Mouse (Mus musculus): ENCODE measurements at regions not wholly inside any gene's neighbourhood (a gene's known extent, or its start where the extent isn't known, plus 50 kb on each side); places are given as distances from the start of the nearest gene placed in this dataset.

DNA sequence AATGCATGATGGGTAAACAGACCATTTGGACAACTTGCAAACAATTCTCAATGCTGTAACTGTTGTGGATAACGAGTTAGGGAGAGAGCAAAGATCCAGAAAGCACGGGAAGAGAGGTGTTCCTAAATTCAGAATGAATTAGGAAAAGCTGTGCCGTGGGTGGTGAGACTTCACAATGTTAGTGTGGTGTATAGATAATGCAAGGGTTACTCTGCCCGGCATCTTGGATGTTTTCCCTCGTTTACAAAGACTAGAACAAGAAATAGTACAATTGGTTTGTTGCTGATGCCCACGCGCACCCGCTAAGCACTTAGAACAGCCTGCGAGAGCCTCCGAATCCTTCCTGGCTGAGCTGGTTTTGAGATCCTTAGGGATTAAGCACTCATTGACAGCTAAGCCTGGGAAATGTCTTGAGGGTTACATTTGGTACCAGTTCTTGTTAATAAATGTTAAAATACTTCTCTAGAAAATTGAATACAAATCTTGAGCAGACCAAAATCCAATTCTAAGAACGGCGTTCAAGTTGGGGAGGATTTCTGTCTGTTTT, 413.1 kb downstream of the Epha4 start:
- no peak for DNase-seq

DNA sequence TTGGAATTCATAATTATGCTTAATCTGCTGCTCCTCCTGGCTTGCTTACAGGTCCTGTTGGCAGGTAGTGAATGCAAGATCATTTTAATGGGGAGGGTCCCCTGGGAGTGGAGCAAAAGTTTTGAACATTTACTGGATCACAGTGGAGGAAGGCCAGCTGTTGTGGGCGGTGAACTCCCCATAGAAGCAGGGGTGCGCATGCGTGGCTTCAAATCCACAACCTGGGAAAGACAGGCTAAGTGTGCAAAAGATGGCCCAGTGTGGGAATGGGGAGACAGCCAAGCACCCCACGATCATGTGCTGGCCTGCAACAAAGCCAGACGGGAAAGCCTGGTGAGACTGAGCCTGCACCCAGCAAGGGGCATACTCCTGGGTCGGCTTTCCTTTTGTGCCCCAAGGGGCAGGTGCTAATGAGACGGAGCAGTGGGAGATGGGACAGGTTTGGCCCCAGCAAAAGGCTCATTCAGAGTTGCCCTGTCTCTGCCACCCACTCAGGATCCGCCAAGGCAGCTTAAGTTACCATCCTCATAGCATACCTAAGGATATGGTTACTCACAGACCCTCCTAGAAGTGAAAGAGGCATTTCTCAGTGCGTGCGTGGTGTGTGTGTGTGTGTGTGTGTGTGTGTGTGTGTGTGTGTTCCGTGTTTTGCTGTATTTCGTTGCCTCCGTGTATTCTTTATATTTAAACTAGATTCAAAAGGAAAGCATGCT, 412.3 kb downstream of the Epha4 start:
- DNase-seq, result no peak

DNA sequence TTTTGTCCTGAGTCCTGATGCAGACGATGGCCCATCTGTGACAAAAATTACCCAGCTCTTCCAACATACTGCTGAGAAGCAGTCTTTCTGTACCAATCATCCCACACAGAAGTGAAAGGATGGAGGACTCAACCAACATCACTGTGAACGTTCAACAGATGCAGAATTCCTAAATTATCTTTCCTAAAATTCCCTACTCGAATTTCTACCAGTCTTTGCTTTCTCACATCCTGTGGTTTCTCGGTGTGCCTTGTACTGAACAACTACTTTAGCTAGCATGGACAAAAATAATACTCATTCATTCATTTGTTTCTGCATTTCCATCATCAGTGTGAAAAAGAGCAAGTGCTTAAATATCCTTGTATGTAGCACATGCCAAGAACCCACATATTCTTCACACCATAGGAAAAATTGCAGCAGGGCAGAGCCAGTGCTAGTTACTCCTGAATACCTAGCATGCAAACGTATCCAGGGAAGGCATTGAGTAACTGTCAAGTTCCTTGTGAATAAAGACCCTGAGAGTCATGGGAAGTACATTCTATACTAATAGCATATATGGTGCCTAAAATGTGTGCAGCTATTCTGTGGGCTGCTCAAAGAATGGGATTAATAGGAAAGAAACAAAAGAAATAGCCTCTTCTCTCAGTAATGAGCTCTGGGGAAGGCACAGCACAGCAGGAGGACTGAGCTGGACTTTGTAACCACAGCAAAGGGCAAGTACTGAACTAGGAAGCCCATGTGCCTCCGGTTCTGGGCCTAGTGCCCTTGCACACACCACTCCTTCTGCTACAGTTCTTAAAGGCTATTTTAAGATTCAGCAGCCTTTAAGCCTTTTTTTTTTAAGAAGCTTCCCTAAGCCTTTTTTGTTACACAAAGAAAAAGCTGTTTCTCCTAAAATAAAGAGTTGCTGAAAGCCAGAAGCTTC, 404.8 kb downstream of the Epha4 start:
- no peak for DNase-seq

DNA sequence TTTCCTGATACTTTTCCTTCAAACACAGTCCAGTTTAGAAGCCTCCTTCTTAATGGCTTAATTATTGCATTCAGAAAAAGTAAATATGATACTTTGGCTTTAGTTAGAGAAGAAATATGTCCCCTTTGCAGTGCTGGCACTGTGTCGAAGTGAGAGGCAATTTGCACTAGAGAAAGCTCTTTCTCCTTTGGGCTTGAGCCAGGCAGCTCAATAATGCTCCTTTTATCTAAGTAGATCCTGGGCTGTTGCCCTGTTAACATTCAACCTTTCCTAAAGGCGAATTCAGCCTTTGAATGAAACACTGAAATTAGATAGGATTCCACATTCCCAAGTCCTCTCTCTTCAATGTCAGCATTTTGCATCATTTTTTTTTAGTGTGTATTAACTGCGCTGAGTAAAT, 386.5 kb downstream of the Epha4 start:
- no peak for DNase-seq

DNA sequence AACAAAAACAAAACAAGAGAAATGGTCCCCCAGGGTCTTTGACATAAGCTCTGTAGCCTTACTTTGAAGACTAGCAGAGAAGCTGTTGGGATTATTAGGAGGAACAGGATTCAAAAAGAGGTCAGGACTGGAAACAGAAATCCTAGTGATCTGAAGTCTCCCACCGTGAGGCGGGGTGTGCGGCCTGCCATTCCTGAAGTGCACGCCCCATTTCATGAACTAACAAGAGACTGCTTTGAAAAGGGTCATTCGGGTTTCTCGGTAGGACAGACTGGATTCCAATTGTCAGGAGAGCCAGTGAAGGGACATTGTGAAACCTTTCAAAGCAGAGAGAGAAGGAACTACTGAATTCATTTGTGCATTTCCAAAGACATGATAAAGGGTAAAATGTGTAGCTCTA, 377.2 kb downstream of the Epha4 start:
- no peak for DNase-seq

DNA sequence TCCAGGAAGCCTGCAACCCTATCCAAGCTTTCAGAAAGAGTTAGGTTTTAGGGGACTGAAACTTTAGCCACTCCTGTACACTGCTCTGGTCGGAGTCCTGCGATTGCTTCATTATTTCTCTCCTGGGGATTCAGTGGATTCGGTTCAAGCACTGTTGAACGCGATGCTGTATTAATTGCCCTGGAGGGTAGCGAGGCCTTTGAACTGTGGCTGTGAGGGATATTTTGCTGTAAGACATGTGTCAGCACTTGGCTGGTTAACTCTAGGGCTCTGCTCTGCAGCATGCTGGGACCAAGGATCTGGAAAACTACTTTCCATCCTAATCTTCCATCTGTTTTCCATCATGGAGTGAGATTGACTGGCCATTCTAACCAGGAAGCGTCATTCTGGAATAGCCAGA, 374.0 kb downstream of the Epha4 start:
- no peak for DNase-seq

DNA sequence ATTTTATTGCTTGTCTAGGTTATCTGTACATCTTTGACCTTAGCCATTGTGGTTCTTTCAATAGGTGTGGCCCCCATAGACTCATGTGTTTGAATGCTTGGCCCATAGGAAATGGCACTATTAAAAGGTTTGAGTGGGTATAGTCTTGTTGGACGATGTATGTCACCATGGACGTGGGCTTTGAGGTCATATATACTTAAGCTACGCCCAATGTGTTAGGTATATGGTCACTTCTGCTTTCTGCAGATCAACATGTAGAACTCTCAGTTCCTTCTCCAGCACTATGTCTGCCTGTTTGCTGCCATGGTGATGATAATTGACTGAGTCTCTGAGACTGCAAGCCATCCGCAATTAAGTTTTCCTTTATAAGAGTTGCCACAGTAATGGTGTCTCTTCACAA, 366.8 kb downstream of the Epha4 start:
- no peak for DNase-seq

DNA sequence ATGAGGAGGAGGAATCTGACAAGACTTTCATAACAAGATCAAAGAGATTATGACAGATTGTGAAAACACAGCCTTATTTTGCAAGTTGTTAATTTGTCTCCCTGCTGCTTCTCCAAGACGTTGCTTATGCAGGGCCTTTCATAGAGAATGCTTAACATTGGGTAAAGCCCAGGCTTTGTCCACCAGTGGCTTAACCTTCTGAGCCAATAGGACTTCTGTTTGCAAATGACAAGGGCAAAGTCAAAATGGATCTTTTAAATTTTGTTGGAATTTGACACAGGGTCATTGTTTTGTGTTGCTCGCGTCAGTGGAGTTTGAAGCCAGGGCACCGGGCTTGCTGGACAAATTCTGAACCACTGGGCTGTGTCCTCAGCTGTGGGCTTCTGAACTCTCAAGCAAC, 346.6 kb downstream of the Epha4 start:
- no peak for DNase-seq

DNA sequence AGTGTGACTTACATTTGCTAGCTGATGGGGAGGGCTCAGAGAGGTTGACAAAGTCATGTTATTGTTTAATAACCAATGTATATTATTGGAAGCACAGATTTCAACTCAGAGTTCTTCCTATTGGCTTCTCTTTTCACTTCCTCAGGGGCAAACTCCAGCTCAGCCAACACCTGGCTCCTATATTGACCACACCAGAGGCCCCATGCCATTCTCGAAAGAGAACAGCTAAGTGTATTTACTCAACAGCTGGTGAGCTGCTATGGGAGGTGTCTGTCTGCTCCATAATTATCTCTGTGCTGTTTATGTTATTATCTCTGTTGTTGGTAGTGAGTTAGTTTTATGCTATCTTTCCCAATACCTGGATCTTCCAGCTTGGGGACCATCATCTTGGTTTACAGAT, 342.4 kb downstream of the Epha4 start:
- no peak for DNase-seq

DNA sequence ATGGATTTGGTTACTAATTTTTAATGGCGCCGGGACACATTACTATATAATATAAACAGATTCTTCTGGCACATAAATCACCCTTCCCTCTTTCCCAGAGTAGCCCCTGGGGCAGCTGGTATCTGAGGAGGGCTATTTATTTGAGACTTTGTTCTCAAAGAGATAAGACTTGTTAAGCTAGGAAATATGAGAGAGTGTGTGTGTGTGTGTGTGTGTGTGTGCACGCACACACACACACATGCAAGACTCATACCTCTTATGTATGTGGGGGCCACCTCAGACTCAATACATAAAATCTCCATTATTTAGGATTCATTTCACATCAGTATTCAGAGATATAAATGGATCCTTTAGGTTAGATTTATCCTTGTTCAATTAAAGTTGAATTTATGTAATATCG, 340.1 kb downstream of the Epha4 start:
- no peak for DNase-seq

DNA sequence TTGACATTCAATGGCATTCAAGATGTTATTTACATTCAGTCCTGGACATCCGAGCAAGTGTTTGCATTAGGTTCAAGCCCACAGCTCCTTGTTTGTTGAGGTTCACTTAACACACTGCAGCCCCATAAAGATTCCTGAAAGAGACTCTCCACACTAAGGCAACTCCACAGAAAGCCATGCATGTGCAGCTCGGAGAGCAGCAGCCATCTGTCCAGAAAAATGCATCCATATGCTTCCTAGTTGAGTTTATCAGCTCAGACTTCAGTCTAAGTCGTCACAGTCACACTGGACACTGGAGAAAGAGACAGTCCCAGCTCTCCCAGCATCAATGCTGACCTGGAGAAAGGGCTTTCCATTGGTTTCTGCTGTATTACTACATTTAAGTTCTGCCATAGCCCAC, 339.7 kb downstream of the Epha4 start:
- no peak for DNase-seq

DNA sequence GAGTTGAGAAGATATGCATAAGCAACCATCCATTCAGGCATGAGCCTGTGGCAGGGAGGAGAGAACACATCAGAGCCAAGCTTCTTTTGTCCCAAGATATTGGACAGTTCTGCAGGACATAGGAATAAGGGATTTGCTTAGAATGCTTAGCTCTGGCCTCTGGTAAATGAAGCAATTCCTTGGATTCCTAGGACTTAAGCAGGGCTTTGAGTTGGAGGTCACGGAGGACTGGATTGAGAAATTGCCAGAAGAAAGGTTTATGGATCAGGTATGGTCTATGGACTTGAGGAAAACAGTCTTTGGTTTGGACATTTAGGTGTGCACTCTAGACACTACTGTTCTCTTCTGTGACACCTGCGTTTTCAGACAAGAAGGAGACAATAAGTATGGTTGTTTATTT, 338.4 kb downstream of the Epha4 start:
- no peak for DNase-seq

DNA sequence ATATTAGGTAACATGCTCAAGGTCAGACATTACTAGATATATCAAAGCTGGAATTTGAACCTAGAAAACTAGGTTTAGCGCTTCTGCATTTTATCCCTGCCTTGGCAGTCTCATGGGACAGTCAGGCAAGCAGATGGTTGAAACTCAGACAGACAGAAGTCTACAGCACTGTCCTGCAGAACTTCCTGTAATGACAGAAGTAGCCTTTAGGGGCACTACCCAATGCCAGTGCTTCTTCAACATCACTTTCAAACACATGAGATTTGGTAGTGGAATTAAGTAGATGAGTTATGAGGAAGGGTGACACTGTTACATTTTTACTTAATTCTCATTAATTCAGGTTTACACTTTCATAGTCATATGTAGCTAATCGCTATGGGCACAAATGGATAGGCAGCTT, 330.9 kb downstream of the Epha4 start:
- no peak for DNase-seq

DNA sequence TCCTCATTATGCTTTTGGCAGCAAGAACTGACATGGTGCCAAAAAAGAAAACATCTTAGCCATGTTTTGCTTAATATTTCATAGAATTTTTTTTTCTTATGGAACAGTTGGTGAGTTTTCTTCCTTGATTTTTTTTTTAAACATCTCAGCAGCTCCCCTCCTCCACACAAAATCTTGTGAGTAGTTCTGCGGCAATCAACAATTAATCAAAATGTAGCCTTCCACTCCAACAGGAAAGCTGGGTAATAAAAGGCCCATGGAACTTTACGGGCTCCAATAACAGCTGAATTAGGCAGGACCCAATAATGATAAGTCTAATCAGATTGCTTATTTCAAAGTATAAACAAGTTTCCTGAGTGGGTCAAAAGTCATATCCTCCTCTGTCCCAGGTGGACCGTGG, 324.7 kb downstream of the Epha4 start:
- DNase-seq, result no peak

DNA sequence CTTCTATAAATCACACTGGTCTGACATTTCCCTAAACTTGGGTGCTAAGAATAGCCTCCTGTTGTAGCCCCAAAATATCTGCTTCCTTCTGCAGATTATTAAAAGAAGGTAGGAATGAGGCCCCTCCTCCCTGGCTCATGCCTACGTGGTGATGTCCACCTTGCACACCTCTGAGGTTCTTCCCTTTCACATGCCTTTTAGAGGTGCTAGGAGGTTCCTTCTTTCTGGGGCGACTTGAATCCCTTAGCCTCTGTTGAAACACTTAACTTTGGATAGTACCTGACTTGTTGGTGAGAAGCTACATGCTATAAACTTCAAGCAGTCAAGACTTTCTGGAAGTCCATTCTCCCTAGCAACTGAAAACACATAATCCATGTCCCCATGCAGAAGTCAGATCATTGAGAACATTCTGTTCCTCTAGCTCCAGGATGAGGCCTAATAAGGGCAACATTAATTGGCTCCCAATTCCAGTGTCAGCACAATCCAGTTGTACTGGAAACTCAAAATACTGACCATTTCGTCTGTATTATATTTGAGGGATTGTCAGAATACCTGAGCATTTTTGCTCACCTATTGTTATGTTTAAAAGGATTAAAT, 313.5 kb downstream of the Epha4 start:
- DNase-seq, result no peak

DNA sequence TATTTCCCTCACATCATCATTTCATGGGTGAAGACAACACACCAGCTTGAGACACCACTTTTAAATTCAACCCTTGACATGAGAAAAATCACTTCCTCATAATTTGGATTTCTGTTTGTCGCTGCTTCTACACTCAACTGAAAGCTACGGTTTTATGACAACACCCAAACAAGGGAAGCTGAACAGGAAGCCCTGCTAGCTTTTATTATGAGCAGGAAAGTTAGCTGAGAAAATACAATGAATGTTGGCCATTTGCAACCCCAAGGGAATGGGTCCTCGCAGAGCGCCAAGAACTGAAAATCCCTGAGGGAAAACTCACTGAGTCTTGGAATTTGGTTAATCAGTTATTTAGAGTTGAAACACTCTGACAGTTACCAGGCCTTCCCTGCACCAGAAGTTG, 311.9 kb downstream of the Epha4 start:
- DNase-seq, result no peak

DNA sequence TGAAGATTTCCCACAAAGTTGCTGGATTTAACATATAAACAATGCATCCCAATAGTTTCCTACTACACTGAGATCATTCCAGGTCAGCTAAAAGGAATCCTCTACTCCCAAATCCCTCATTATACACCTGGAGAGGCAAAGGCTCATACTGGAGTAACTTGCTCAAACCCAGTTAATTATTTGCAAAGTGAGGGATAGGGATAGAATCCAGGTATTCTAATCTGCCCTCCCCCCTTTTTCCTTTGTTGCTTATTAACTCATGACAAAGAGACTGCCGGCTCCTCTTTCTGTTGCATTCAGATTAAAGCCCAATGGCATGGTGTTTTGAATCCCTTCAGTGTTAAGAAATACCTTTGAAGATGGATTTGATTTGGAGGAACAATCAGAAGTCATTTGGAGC, 308.4 kb downstream of the Epha4 start:
- no peak for DNase-seq

DNA sequence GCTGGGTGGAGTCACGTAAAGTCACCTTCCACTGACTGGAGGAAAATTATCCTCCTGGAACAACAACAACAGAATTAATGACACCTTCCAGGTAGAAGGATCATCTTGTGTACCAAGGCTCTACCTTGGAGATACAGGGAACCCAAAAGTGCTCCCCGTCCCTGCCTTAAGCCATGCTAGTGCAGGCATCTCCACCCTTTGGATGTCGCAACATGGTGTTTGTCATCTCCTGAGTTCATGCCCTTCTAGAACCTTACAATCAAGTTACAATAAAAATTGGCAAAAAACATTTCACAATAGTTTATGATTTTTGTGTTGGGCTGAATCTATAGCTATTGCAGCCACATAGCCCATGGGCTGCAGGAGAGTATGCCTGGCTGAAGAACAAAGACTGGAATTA, 305.5 kb downstream of the Epha4 start:
- DNase-seq, result no peak

DNA sequence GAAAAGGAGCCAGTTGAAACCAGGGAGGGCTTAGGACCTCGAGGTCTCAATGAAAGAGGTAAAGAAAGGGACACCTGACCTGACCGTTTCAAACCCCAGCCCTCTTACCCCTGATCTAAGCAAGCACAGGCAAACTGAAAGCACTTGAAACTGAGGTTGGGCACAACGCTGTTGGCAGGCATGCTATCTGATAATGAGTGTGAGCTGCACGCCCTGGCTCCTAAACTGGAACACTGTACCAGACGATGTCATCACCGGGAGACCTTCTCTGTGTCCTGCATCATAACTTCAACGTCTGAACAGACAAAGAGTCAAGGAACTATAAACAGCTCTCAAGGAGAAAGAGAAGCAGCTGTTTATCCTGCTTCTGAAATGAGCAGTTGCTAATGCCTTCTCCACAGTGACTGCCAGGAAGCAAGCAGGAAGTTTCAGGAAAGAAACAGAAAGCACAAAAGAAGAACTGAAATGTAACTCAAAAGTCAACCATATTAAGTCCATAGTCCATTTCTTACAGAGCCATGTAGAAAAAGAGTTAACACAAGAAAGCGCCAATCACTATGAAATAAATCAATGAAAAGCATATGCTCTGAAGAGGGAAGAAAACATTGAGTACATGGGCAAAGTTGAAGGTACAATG, 301.3 kb downstream of the Epha4 start:
- no peak for DNase-seq

DNA sequence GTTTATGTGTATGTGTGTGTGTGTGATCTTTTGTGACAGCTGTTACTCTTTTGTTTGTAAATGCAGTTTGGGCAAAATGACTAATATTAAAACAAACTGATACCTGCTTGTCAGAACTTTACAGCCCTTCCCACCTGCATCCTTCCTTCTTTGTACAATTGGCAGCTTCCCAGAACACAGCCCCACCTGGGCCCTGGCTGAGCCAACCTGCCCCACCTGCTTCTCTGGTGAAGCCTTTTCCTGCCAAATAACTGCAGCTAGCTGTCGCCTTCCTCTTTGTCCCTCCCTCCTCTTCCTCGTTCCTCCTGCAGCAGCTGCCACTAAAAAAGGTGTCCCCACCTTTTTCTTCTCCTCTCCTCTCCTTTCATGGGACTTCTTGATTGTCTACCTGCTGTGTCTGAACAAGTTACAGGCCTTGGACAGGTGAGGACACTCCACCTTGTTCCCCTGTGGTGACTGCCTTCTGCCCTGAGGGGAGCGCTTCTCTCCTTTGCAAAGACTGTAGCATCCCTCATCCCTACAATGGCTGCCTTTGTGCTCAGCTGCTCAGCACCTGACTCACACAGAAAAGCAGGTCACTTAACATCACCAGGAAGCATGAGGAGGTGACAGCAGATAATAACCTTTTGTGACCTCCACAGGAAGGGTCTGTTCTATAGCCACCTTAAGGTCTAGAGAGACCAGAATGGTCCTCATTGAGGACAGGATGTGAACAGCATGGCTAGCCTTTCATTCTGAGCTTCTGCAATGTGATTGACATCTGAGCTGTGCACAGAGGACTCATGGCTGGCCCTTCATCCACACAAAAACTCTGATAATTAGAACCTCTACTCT, 295.2 kb downstream of the Epha4 start:
- DNase-seq, result no peak

DNA sequence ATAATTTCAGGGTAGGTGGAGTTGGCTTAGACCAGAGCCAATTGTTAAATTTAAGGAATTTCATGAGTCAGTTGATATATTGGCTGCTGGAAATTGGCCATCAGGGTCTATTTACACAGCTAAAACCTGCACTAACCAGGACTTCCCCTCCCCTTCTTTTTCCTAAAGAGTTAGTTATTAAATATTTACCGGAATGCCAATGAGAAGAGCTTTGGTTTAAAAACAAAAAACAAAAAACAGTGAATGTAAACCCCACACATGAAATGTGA, 294.6 kb downstream of the Epha4 start:
- DNase-seq, result no peak

DNA sequence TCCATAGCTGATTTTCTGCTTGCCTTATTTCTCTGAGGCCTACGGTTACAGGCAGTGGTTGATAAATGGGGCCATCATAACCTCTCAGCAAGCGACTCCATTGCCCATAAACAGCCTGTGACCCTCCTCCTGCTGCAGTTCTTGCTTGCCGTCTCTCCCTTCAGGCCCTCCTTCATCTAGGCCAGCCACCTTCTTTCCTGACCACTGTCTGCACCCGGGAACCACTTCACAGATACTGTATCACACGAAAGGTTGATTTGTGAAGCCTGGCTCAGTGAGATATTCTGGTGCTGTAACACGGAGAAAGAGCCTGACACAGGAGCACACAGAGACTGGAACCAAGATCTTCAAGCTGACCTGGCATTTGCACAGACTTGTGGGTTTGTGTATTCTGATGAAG, 294.1 kb downstream of the Epha4 start:
- DNase-seq, result no peak

DNA sequence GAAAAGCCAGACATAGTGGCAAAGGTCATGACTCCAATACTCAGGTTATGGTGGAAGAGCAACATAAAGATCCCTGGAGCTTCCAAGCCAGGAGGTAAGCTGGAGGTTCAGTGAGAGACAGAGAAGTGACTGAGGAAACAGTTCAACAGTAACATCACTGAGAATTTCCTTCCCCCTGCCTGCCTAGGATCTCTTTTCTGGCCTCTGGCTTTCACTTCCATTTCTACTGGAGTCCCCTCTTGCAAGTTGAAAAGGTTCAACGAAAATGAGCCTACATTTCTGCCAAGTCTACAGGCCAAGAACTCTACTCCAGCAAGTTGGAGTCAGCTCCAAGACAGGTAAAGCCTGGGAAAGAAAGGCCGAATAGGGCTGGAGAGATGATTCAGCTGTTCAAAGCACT, 293.0 kb downstream of the Epha4 start:
- DNase-seq, result no peak

All from thymus, postnatal 4 days (tissue).